Mouse (Mus musculus) forebrain, embryonic 11.5 days (tissue): Measurements from ENCODE around the gene Bcl2a1b. TPM values are rescaled to one million over a fixed set of nuclear protein-coding genes. Genes with fewer than 3 reads are reported as not detected.

Experiments used
- polyA plus RNA-seq: library from polyadenylated mRNA; unstranded; fragments of >200 nt; fragmentation: Nextera tagmentation; extraction: Ambion mirVana; gene quantifications from 2 replicates; pipeline ENCODE4 v1.2.1, GENCODE M21; 2014

The Bcl2a1b gene
- polyA plus RNA-seq, 1 experiment from 2014 or later = 0.77 TPM

Other genes with a start within 250 kb of the Bcl2a1b start
- not detected in 2 replicates for gene Bcl2a1a, start 242.3 kb upstream of the Bcl2a1b start, polyA plus RNA-seq
- gene Trim43b, start 106.4 kb upstream of the Bcl2a1b start, polyA plus RNA-seq = not detected in 2 replicates
- 0.33 and 1.3 TPM in 2 replicates for gene Gm29094, start 170 bp downstream of the Bcl2a1b start, polyA plus RNA-seq
- gene Mthfs, start 11.5 kb downstream of the Bcl2a1b start, polyA plus RNA-seq = 9.6 and 15.0 TPM in 2 replicates